Mouse (Mus musculus): ENCODE results near the gene Hyal5. TPM values are rescaled to one million over a fixed set of nuclear protein-coding genes. Genes with fewer than 3 reads are reported as not detected.

Gene Hyal5
- polyA plus RNA-seq, 1 experiment from 2014 or later, result not detected

- Histone ChIP-seq H3K4me2 (no peak overlapping the region), H3K27ac (no peak overlapping the region), H3K9me3 (no peaks in the 10 kb centered on the region), H3K4me3 (replicated peaks) (no peak overlapping the region), H3K27me3 (no peaks in the 10 kb centered on the region), H3K36me3 (no peaks in the 10 kb centered on the region), H3K4me1 (replicated peaks) (no peaks in the 10 kb centered on the region), H3K9ac (replicated peaks) (no peak overlapping the region)
- 92% methylated on average over 11 of the region's 11 CpGs for WGBS
- no peak for ATAC-seq (ENCODE audit: insufficient number of reproducible peaks, insufficient read depth, low FRiP score, low TSS enrichment, low read depth)
These were observed 67.4 kb downstream of the Hyal5 start for GRCm38 (mm10) chr6:24925076-24925785.

Other genes starting within 250 kb of the Hyal5 start
- gene Wasl, start 193.0 kb upstream of the Hyal5 start, polyA plus RNA-seq (2016; fragmentation: Nextera tagmentation; extraction: Ambion mirVana), result 79.7 and 80.7 TPM in 2 replicates
- not detected in 2 replicates for gene Hyal6, start 124.8 kb upstream of the Hyal5 start, polyA plus RNA-seq (2016; fragmentation: Nextera tagmentation; extraction: Ambion mirVana)
- not detected in 2 replicates for gene Hyal4, start 109.7 kb upstream of the Hyal5 start, polyA plus RNA-seq (2016; fragmentation: Nextera tagmentation; extraction: Ambion mirVana)
- not detected in 2 replicates for gene Spam1, start 66.8 kb upstream of the Hyal5 start, polyA plus RNA-seq (2016; fragmentation: Nextera tagmentation; extraction: Ambion mirVana)
- gene Tmem229a, start 98.3 kb downstream of the Hyal5 start, polyA plus RNA-seq (2016; fragmentation: Nextera tagmentation; extraction: Ambion mirVana), result 0.51 and 0.76 TPM in 2 replicates